Mouse (Mus musculus): Measurements from ENCODE around the gene Lpo. TPM values are rescaled to one million over a fixed set of nuclear protein-coding genes. Genes with fewer than 3 reads are reported as not detected.

Lpo gene
- total RNA-seq, 2 experiments from 2014 or later: not detected

- DNase-seq: peak; percentile 33
Measured at GRCm38 (mm10) chr11:87802621-87803020, 25.5 kb downstream of the Lpo start.

DNA sequence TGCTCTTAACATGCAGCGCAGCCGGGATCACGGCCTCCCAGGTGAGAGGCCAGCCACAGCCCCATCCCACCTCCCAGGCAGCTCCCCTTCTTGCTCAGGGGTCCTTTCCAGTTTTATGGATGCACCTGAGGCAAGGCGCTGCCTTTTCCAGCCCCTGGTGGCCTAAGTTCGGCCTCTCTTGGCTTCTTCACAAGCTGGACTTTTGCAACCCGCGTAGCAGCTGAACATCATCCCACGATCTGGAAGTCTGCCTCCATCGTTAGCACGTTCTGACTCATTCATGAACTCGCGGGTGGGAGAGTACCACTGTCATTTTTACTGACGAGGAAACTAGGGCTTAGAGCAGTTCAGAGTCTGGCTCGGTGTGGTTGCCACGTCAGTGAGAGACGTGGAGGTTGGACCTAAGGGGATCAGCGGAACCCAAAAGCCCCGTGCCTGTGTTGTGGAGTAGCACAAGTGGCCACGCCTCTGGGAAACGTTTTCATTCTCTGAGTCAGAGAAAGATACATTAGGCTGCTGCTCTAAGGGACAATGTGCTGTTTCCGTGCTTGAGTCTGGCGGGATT, 26.3 kb downstream of the Lpo start:
- DNase-seq: no peak

DNA sequence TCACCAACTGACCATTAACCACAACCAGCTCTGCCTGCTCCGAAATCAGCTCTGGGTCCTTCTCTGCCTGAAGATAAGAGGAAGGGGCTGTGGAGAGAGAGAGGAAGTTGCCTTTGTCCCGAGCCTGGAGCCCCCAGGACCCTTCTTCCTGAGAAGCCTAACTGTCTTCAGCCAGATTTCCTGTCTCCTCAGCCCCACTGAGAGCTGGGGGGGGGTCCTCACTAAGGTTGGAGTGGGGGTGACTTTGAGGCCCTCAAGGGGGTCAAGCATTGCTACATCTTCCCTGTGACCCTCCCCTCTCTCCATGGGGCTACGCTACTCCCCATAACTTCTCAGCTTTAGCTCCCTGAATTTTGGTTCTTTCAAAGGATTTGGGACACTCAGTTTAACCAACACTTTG, 34.6 kb downstream of the Lpo start, which contains the start of gene Mpo:
Gene Mpo, plus strand, starts transcription at position 122 of the 400 bp plus-strand sequence.
- no peak for DNase-seq

- no peak for DNase-seq
Measured at GRCm38 (mm10) chr11:87790088-87790487, 38.0 kb downstream of the Lpo start.

GRCm38 (mm10) chr11:87780130-87780529, 48.0 kb downstream of the Lpo start:
- DNase-seq: no peak

GRCm38 (mm10) chr11:87779392-87779791, 48.7 kb downstream of the Lpo start:
- no peak for DNase-seq

DNA sequence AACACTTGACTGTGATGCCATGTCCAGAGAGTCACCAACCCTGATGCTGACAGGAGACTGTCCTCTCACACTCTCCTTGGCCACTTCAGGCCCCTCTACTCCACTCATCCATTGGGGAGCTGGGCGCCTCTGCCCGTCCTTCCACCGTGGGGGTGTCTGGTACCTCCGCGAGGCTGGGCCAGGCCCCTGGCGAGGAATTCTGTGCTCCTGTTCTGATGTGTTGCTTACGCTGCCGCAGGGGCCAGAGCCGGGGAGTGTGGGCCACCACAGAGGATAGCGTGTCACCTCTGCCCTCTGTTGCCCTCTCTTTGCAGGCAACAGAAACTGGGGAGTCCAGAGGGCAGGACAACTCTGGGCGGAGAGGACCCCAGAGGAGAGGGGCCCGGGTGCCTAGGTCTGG, 49.2 kb downstream of the Lpo start:
- DNase-seq: no peak

GRCm38 (mm10) chr11:87778100-87778765, 49.9 kb downstream of the Lpo start:
- DNase-seq: peak; percentile 56

DNA sequence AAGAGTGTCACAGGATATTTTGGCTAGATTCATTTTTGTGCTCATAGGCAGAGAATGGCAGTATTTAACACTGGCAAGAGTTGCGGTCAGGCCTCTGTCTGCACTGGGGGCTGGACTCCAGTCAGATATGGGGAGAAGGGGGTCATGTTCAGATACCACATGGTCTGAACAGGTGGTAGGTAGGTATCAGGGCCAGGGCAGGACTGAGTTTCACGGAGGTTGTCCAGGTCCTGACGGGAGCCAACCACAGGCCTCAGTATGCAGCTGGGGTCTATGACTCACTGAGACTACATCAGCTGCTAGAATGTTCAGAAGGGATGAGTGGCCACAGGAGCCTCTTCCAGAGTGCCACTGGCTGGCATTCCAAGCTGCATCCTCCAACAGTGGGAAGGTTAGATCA, 55.7 kb downstream of the Lpo start:
- DNase-seq: no peak

DNA sequence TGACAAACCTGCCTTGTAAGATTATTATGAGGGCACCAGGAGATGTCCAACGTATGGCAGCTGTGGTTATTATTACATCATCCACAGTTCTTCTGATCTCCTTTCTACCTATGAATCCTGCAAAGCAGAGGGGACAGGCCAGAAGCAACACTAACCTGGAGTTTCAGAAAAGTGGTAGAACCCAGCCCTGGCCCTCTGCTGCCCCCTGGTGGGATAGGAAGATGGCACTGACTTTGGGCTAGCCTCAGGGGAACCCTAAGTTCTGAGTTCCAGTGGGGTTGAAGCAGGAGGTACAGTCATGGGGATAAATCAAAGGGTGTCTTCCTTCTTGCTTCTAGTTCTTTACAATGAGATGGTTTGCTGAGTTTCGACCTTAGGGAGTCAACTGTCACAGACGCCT, 57.1 kb downstream of the Lpo start:
- DNase-seq: peak; percentile 76

GRCm38 (mm10) chr11:87768745-87769144, 59.3 kb downstream of the Lpo start:
- no peak for DNase-seq

DNA sequence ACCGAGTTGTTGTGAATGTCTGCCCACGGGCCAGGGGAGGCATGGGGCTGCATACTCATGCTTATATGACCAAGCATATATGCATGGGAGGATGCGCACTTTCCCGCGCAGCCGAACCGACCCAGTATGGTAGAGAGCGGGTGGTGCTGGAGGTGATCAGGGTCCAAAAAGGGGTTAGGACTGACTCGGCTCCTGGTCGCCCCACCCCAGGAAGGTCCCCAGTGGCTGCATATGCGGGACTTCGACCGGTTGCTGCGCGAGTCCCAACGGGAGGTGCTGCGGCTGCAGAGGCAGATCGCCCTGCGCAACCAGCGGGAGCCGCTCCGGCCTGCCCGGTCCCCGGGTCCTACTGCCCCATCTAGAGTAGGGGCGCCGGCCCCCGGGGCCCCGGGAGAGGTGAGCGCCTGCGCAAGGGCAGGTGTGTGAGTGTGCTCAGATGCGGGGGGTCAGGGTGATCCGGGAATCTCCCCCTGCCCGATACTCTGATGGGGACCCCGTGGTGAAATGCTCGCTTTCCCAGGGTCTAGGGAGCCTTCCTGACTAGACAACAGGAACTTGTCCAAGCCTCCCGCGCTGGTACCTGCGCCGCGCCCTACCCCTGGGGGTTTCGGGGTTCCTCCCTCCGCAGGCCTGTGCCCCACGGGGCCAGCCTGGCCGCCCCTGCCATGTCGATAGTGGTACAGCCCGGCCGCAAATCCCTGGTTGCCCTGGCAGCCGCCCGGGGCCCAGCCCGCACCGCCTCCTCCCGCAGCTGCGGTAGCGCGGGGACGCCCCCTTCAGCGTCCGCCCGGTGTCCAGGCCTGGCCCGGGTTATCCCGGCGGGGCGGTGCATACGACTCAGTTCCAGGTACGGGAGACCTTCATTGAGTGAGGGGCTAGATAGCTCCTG, 63.9 kb downstream of the Lpo start:
- DNase-seq: no peak

GRCm38 (mm10) chr11:87763511-87763987, 64.5 kb downstream of the Lpo start:
- DNase-seq: no peak

- no peak for DNase-seq
Measured at GRCm38 (mm10) chr11:87762702-87763385, 65.2 kb downstream of the Lpo start.

GRCm38 (mm10) chr11:87761806-87762701, 66.0 kb downstream of the Lpo start:
- no peak for DNase-seq

- DNase-seq: no peak
Measured at GRCm38 (mm10) chr11:87761181-87761721, 66.8 kb downstream of the Lpo start.

DNA sequence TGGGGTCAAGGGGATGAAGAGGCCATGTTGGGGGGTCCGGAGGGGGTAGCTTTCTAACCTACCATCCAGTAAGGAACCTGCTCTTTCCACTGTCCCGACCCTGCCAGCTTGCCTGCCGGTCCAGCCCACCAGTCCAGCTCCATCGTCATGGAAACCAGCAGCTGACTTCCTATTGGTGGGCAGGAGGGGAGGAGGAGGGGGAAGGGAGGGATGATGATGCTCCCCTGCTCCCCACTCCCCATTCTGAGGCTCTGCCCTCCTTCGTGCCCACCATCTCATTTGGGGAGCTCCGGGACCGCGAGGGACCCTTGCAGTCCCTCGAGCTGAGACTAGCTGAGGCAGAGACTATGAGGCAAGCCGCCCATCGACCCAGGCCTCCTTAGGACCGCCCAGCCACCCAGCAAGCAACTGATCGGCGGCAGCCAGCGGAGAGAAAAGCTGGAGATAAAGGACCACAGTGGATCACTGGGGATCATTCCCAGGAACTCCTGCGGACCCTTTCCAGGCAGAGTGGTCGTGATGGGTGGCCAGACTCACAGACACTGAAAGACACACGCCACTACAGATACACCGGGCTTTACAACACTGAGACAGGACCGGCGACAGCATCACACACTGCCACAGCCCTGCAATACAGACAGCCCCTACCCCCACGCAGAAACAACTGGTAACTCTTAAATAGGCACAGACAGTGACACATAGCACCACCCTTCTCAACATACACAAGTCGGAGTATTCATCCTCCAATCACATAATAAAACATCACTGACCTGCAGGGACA, 67.6 kb downstream of the Lpo start, which contains the start of gene Tspoap1:
Gene Tspoap1, plus strand, starts transcription at position 241 of the 781 bp plus-strand sequence.
- DNase-seq: no peak

DNA sequence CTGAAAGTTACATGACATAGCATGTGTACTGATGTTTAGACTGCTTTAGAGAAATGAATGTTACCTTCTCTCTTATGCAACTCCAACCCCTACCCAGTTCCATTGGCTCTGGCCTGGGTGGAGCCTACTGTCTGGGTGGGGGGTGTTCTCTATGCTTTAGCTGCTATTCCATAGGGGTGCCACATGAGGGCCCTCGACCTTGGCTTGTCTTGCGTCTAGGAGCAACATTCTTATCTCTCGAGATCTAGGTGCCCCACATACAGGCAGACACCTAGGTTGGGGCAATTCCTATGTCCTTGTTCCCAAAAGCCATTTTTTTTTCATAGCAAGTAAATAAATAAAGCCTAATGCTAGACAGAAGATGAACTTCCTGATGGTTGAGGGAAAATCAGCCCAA, 68.5 kb downstream of the Lpo start:
- no peak for DNase-seq

GRCm38 (mm10) chr11:87758957-87759608, 69.0 kb downstream of the Lpo start:
- no peak for DNase-seq

All from heart, postnatal 4 days (tissue).